Mouse (Mus musculus) stomach, postnatal 0 days (tissue): ENCODE results near the gene C1qbp. TPM values are rescaled to one million over a fixed set of nuclear protein-coding genes. Genes with fewer than 3 reads are reported as not detected.
A peak's percentile ranks its signal among the peaks of the same experiment; 100 is the strongest.

Experiments used
- ATAC-seq: fragments of 200-750 bp; cut with Nextera tagmentation; 2 replicates; pipeline ENCODE4 v1.8.0; 2017; ENCODE audit not compliant: low FRiP score, low TSS enrichment
- DNase-seq: peaks from one replicate; pipeline ENCODE4 v3.0.0-alpha.2; 2016; ENCODE audit warnings: low spot score
- H3K27ac ChIP-seq: fragments of 300-500 bp; sonication (generic); replicated peaks from 2 replicates; pipeline ENCODE4 v1.5.1; 2014; ENCODE audit warnings: mild to moderate bottlenecking, control low read depth
- H3K27me3 ChIP-seq: fragments of 300-500 bp; sonication (generic); 2 replicates; pipeline ENCODE4 v1.6.1; 2014; ENCODE audit warnings: low read length; ENCODE audit not compliant: control insufficient read depth, insufficient read depth
- H3K36me3 ChIP-seq: fragments of 300-500 bp; sonication (generic); 2 replicates; pipeline ENCODE4 v1.6.1; 2014; ENCODE audit warnings: low read length, mixed read lengths; ENCODE audit not compliant: control insufficient read depth, insufficient read depth
- H3K4me1 ChIP-seq: fragments of 300-500 bp; sonication (generic); replicated peaks from 2 replicates; pipeline ENCODE4 v1.6.1; 2014; ENCODE audit warnings: antibody characterized with exemption; ENCODE audit not compliant: control insufficient read depth, insufficient read depth
- H3K4me2 ChIP-seq: fragments of 300-500 bp; sonication (generic); replicated peaks from 2 replicates; pipeline ENCODE4 v1.6.1; 2014; ENCODE audit warnings: low read depth, mild to moderate bottlenecking, control low read depth, moderate library complexity
- H3K4me3 ChIP-seq: fragments of 300-500 bp; sonication (generic); 2 replicates; pipeline ENCODE4 v1.5.1; 2014; ENCODE audit warnings: low read depth, low read length, control low read depth
- H3K9ac ChIP-seq: fragments of 300-500 bp; sonication (generic); 2 replicates; pipeline ENCODE4 v1.6.1; 2014; ENCODE audit warnings: mild to moderate bottlenecking, low read length, control low read depth, mixed read lengths
- H3K9me3 ChIP-seq: fragments of 300-500 bp; sonication (generic); 2 replicates; pipeline ENCODE4 v1.6.1; 2016; ENCODE audit warnings: low read length; ENCODE audit not compliant: control insufficient read depth
- CTCF ChIP-seq: IDR thresholded peaks from 2 replicates; pipeline ENCODE4 v1.5.1; 2016; ENCODE audit warnings: antibody characterized with exemption, low read depth, mild to moderate bottlenecking, moderate library complexity
- EP300 ChIP-seq: optimal IDR thresholded peaks from 2 replicates; pipeline ENCODE3; 2016; ENCODE audit warnings: antibody characterized with exemption
- WGBS: fragments of 180-500 bp; shearing (Covaris S2); extraction: QIAGEN DNeasy Blood & Tissue Kit; methylation state at CpG from one replicate; pipeline ENCODE4 v1.1.7; 2014; 5-methylcytosine and 5-hydroxymethylcytosine counted together
- polyA plus RNA-seq: library from polyadenylated mRNA; unstranded; fragments of >200 nt; fragmentation: Nextera tagmentation; extraction: Ambion mirVana; gene quantifications from 2 replicates; pipeline ENCODE4 v1.2.1, GENCODE M21; 2015

The C1qbp gene
- polyA plus RNA-seq, 1 experiment from 2014 or later: 175 TPM

DNA sequence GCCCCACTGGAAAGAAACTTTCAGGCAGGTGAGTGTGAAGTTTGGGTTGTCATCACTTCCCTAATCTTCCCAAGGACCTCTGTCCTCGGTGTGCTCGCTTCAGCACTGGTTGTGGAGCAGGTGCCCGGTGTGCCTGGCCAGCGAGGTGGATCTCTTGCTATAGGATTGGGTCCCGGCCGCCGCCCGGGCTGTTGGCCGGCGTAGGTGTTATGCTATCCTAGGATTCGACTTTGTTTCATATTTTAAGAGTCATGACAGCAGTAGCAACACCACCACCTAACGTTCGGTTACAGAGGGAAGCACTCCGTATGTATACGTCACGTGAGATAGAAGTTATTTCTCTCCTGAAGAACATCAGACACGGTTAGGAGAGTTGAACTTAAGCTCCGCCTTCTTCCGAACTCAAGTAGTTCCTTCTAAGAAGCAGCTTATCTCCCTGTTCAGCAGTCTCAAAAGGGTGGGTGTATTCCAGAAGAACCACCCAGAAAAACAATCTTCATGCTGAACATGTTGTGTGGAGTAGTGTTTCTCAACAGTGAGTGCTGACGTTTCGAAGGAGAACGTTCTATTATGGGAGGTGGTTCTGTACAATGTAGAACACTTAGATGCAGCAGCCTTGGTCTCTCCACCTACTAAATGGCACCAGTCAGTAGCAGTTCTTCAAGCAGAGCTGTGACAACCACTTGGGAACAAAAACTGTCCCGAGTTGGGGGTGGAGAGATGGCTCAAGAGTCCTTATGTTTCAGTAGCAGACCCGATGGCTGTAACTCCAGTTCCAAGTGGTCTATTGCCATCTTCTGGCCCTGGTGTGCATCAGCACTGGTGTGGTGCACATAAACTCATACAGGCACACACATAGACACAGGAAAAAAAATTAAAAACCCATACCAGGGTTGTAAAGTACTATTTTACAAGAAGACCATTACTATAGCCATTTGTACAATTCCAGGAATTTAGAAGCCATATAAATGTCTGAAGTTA lies 12.0 kb downstream of the C1qbp start:
- WGBS: 14% methylated on average over 24 of the region's 24 CpGs
- Histone ChIP-seq H3K4me1 (no peaks in the 10 kb centered on the region), H3K27ac (peak overlapping the region; percentile 74), H3K9ac (peak overlapping the region; percentile 60), H3K36me3 (peaks cover 7% of the 10 kb centered on the region), H3K4me3 (peak overlapping the region; percentile 93), H3K27me3 (no peaks in the 10 kb centered on the region), H3K9me3 (no peaks in the 10 kb centered on the region), H3K4me2 (peak overlapping the region; percentile 79)
- no peak for DNase-seq
- ATAC-seq: peak; percentile 18
- TF ChIP-seq CTCF (peak; percentile 46), EP300 (no peak)

DNA sequence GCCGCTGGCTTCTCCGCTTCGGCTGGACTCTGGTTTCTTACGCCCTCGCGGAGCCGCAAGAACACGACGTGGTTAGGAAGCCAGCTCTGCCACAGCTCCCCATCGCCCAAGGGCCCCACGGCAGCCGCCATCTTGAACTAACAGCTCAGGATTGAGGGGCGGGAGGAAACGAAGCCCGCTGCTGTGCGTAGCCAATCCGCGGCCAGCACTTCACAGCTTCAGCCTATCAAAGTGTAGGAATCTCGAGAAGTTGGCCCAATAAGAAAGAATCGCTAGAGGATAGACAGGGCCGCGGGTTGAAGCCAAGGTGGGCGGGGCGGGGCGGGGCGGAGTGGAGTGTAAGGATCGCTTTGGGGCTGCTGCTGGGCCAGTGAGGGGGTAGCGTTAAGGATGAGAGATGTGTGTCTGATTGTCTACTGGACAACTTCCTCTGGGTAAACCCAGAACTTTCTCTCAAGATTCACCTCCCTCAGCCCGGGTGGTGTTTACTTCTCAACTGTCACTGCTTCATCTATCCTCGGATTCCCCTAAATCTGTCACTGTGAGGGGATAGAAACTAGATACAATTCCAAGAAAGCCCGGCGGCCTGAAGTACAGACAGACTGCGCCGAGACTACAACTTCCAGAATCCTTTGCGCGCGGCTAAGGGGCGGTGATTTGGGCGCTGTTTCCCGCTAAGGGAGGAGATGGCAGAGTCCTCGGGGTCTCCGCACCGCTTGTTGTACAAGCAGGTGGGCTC lies 12.8 kb downstream of the C1qbp start, which contains the start of the genes Nup88 and Rpain:
Nup88 (minus strand) TSS at position 153 of the 739 bp plus-strand sequence.
Rpain (plus strand) TSS at position 393 of the 739 bp plus-strand sequence.
- peak within 1 kb of the TSS; percentile 79 for H3K4me2 ChIP-seq
- no peaks in the 10 kb centered on the region for H3K9me3 ChIP-seq
- peaks cover 4% of the 10 kb centered on the region for H3K36me3 ChIP-seq
- H3K4me3 ChIP-seq: peak within 1 kb of the TSS; percentile 93
- no peaks in the 10 kb centered on the region for H3K27me3 ChIP-seq
- 0% methylated on average over 42 of the region's 43 CpGs for WGBS
- H3K4me1 ChIP-seq: no peaks in the 10 kb centered on the region
- peak; percentile 96 for DNase-seq
- no peak for TF ChIP-seq CTCF
- TF ChIP-seq EP300: no peak
- H3K9ac ChIP-seq: peak within 1 kb of the TSS; percentile 91
- H3K27ac ChIP-seq: peak within 1 kb of the TSS; percentile 85
- ATAC-seq: peak; percentile 96

DNA sequence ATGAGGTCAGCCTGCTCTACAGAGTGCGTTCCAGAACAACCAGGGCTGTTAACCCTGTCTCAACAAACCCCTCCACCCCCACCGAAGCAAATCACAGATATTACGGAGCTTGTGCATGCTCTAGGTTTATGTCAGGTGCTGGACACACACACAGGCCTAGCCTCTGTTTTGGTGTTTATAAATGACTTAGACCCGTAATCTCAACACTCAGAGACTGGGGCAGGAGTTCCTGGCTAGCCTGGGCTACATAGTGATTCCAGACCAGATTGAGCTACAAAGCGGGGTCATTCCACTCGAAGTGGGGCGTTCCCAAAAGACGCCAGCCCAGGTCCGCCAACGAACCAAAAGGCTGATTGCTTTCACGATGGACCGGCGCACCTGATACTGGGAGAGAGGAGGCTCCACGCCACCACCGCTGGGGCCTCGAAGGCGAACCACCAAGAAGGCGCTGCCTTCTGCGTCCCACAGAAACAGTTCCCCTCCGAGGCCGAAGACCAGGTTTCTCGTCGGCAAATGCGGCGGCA lies 13.5 kb downstream of the C1qbp start:
- Histone ChIP-seq H3K9ac (peak overlapping the region; percentile 91), H3K4me2 (peak overlapping the region; percentile 73), H3K27me3 (no peaks in the 10 kb centered on the region), H3K36me3 (peaks cover 4% of the 10 kb centered on the region; the same call in 1 of the 2 replicates), H3K9me3 (no peaks in the 10 kb centered on the region), H3K4me3 (peak overlapping the region; percentile 93), H3K4me1 (no peaks in the 10 kb centered on the region), H3K27ac (peak overlapping the region; percentile 85)
- ATAC-seq (peak; percentile 4), DNase-seq (no peak)
- TF ChIP-seq CTCF: no peak
- no peak for TF ChIP-seq EP300
- under 1% methylated on average over 25 of the region's 25 CpGs for WGBS

DNA sequence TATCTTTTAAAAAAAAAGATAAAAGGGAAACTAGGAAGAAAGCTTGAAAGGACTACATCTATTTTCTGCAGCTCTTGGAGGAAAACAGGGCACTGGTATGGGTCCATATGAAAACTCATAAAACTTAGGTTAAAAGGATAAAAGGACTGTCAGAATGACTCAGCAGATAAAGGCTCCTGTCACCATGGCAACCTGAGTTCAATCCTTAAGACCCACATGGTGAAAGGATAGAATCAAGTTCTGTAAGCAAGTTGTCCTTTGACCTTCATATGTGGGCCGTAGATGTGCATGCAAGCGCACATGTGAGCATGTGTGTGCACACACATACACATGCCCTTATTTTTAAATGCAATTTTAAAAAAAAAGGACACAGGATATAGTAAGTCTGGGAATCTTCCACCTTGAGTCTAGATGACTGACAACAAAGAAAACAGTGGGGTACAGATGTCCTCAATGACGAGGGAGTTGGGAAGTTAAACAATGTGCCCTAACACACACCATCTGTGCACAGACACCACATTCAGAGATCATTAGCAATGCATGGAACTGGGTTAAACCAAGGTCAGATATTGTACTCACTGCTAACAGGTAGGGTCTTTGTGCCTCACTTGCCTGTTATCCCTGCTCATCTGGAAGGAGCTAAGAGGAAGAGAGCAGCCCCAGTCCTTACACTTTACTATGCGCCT lies 18.5 kb downstream of the C1qbp start:
- no peak for DNase-seq
- no peaks in the 10 kb centered on the region for H3K9me3 ChIP-seq
- no peak overlapping the region for H3K4me3 ChIP-seq
- 82% methylated on average over 4 of the region's 4 CpGs for WGBS
- no peak overlapping the region for H3K4me2 ChIP-seq
- no peaks in the 10 kb centered on the region for H3K4me1 ChIP-seq
- no peak overlapping the region for H3K9ac ChIP-seq
- ATAC-seq: no peak
- no peak overlapping the region; the same call in 1 of the 2 replicates for H3K27ac ChIP-seq
- peaks cover 7% of the 10 kb centered on the region for H3K36me3 ChIP-seq
- H3K27me3 ChIP-seq: no peaks in the 10 kb centered on the region
- TF ChIP-seq EP300: no peak
- TF ChIP-seq CTCF: no peak

DNA sequence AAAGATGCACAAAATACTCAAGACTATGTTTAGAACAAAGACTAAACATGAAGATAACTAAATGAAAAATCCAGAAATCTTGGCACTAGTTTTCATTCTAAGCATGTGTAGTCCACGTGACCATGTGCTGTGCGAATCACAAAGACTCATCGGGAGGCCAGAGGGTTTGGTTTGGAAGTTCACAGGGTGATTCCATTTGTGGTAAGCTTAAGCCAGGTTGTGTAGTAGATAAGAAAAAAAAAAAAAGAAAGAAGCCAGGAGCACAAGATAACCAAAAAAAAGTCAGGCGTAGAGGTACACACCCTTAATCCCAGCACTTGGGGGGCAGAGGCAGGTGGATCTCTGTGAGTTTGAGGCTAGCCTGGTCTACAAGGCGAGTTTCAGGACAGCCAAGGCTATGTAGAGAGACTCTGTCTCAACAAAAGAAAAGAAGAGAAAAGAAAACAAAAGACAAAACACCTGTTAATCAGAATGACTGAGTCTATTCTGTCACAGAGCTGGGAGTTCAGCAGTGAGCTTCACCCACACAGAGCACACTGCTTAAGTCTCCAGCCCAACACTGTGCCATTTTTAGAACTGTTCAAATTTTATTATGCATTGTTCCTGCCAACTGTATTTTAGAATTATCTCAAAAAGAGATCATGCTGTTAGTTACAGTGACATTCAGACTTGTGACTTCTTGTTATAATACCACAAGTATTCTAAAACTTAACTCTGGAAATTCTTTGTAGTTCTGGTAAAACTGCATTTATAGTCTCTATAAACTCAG lies 21.9 kb downstream of the C1qbp start:
- TF ChIP-seq CTCF: no peak
- no peak for TF ChIP-seq EP300
- Histone ChIP-seq H3K36me3 (peaks cover 17% of the 10 kb centered on the region), H3K4me3 (no peak overlapping the region), H3K9ac (no peak overlapping the region), H3K4me2 (no peak overlapping the region), H3K9me3 (no peaks in the 10 kb centered on the region), H3K27ac (no peak overlapping the region), H3K27me3 (no peaks in the 10 kb centered on the region), H3K4me1 (no peaks in the 10 kb centered on the region)
- ATAC-seq (no peak), DNase-seq (no peak)
- 86% methylated on average over 5 of the region's 5 CpGs for WGBS
